Mouse (Mus musculus): ENCODE measurements at regions not wholly inside any gene's neighbourhood (a gene's known extent, or its start where the extent isn't known, plus 50 kb on each side); places are given as distances from the start of the nearest gene placed in this dataset.

DNA sequence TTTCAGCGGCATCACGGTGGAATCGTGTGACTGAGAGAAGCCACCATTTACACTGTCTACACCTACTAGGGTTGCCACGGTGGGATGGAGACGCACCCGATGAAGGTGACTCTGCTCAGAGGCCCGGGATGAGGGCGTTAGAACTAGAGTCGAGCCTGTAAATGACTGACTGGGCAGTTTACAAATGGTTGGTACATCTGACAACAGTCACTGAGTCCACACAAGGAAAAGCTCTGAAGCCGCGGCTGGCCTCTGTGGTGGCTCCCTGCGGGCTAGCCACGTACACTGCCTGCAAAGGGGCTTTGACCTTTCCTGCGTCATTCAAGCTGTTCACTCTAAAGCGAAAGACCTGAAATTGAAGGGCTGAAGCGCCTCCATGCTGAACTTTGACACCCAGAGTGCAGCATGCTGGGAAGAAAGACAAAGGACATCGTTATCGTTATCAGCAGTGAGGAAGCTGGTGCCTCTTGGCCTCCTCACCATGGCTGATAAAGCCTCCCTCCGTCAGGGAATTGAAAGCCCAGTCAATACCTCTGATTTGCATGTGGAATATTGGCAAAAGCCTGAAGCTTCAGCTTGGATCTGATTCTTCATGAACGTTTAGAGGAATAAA, 462.1 kb upstream of the Arglu1 start:
- no peak for DNase-seq (ENCODE audit: low read depth in 2 of 2, low spot score in 2 of 2)

- DNase-seq (ENCODE audit: low read depth in 2 of 2, low spot score in 2 of 2) = no peak
Observed at GRCm38 (mm10) chr8:9144362-9144761, 454.0 kb upstream of the Arglu1 start.

- DNase-seq (ENCODE audit: low read depth in 2 of 2, low spot score in 2 of 2) = no peak
Observed at GRCm38 (mm10) chr8:9139781-9140180, 449.5 kb upstream of the Arglu1 start.

DNA sequence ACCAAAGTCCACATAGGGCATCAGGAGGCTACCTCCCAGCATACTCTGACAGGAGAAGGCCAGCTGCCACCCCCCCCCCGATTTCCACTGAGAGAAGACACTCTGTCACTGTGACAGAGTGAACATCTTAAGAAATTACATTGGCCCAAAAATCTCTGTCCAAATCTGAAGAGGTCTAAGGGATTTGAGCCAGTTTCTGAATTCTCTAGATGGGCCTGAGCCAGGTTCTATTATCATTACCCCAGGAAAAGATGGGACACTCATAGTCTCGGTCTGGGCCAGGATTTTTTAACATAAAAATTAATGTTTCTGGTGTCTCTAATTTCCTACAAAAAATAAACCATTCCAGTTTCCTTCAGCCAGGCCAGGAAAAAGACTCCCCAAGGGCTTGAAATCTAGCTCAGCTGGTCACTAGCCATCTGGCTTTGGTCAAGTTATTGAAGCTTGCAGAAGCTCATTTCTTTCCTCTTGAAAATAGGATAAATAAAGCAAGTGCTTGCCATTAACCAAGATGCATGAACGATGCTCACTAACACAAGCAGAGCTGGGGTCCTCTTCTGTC, 448.8 kb upstream of the Arglu1 start:
- DNase-seq (ENCODE audit: low read depth in 2 of 2, low spot score in 2 of 2) = no peak

- DNase-seq (ENCODE audit: low read depth in 2 of 2, low spot score in 2 of 2) = no peak
Observed at GRCm38 (mm10) chr8:9133758-9134157, 443.4 kb upstream of the Arglu1 start.

DNA sequence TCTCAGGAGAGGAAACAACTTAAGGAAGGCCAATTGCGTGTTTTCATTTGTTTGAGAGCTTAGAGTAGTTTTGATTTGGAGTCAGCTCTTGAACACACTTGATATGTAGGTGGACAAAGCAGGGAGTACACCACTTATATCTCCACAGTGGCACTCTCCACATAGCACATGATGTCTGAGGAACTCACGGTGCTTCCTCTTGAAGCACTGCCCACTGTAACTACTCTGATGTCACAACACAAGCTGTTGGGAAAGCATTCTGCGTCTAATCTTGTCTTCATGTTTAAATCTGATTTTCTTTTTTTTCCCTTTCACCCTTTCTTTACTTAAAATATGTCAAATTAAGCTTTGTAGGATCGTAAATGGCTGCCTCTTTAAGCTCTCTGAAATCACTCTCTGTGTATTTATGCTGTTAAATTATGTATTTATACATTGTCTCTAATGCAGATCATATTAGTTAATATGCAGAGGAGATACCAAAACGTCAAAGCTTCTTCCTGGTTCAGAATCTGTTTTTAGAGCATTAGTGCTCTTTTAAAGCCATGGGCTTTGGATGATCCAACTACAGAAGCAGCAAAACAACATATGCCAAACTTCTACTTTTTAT, 442.4 kb upstream of the Arglu1 start:
- no peak for DNase-seq (ENCODE audit: low read depth in 2 of 2, low spot score in 2 of 2)

DNA sequence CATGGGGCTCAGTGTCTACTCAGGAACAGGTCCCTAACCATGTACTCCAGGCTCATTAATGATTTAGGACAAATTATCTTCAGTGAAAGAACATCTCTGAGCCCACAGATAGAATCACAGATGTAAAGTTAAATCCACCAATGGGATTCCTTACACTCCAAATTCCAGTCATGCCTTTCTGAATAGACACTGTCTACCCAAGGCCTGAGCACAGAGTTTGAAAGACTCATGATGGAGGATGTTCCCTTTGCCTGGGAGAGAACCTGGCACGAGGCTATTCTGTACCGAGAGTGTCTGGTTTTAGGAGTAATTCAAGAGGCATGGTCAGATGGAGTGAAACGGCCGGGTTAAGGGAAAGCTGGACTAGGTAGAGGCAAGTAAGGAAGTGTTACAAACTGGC, 440.9 kb upstream of the Arglu1 start:
- no peak for DNase-seq (ENCODE audit: low read depth in 2 of 2, low spot score in 2 of 2)

GRCm38 (mm10) chr8:9124503-9124902, 434.2 kb upstream of the Arglu1 start:
- DNase-seq (ENCODE audit: low read depth in 2 of 2, low spot score in 2 of 2) = no peak

- no peak for DNase-seq (ENCODE audit: low read depth in 2 of 2, low spot score in 2 of 2)
Observed at GRCm38 (mm10) chr8:9117809-9118737, 427.8 kb upstream of the Arglu1 start.

DNA sequence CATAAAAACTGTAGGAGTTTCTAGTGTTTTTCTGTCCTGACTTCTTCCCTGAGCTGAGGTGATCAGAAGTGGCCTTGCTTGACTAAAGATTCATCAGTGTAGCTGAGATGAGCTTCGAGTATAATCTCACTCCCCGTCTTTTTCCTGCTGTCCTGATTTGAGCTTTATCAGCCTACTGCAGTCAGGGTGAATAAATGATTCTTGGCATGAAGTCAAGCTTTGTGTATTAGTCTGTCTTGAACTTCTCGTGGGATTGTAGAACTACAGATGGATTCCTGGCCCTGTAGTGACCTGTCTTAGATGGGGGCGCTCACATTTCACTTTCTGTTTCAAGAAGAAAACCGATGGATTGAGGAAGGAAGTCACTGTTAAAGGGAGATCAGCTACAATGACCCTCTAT, 405.7 kb upstream of the Arglu1 start:
- no peak for DNase-seq (ENCODE audit: low read depth in 2 of 2, low spot score in 2 of 2)

GRCm38 (mm10) chr8:9094002-9094401, 403.7 kb upstream of the Arglu1 start:
- DNase-seq (ENCODE audit: low read depth in 2 of 2, low spot score in 2 of 2) = no peak

GRCm38 (mm10) chr8:9093356-9093755, 403.0 kb upstream of the Arglu1 start:
- DNase-seq (ENCODE audit: low read depth in 2 of 2, low spot score in 2 of 2) = no peak

DNA sequence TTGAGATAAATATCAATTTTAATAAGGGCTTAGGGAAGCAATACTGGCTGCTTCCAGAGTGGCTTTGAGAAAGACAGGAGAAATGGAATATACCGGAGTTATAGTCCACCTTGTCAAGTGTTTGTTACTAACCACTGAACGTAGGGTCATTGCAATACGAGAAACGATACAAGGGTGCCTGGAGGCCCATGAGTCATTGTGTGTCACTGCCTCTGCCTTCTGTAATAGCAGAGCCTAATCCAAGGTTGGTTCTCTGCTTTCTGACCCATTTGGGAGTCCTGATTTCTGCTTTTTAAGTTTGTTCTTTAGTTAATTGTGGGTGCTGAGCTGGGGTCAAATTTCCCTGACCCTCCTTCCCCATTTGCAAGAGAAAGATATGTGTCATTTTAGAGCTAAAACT, 382.4 kb upstream of the Arglu1 start:
- no peak for DNase-seq (ENCODE audit: low read depth in 2 of 2, low spot score in 2 of 2)

DNA sequence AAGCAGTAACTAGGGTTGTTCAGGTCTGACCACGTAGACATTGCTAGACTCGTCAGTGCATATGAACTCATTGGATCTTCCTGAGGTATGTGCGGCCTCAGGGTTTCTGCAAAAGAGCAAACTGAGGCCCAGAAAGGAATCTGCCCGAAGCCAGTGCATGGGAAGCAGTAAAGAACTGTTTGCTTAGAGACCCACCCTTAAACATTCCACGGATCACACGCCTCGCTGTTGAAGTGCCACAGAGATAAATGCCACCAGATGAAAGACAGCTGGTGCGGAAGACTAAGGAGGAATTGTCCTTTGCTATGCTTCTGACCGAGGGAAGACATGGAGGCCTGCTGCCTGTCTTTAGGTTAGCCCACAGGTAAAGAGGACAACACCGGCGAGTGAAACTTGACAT, 382.0 kb upstream of the Arglu1 start:
- DNase-seq (ENCODE audit: low read depth in 2 of 2, low spot score in 2 of 2) = no peak

DNA sequence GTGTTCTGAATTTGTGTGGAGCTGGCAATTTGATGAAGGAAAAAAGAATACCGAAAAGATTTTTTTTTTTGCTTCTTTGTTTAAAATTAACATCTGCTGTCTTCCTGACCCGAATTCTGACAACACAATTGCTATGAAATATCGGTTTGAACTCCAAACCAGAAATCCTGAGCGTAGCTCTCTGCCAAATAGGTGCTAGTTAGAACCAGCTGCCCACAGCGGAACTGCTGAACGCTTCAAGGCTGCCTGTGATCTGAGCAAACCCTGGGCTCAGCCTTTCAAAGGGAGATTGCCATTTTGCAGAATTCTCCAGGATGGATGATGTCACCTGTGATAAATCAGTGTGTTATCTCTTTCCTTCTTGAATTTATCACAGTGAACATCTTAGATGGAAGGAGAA, 380.6 kb upstream of the Arglu1 start:
- DNase-seq (ENCODE audit: low read depth in 2 of 2, low spot score in 2 of 2) = no peak

DNA sequence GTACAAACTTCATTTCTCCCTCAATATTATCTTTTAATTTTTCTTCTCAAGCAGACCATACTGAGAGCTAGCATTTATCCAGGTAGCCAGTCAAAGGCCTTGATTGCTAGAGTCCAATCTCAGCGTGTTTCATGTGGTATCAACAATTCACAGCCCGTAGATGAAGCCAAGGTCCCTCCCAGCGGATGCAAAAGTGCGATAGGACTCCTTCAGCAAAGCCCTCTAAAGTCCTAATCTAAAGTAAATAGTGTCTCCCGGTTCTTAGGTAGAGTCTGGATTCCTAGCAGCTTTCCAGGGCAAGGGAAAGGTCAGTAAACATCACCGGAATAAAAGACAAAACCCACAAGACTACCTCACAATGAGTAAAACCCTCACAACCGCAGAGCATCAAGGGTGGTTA, 379.5 kb upstream of the Arglu1 start:
- no peak for DNase-seq (ENCODE audit: low read depth in 2 of 2, low spot score in 2 of 2)

GRCm38 (mm10) chr8:9067731-9068130, 377.4 kb upstream of the Arglu1 start:
- no peak for DNase-seq (ENCODE audit: low read depth in 2 of 2, low spot score in 2 of 2)

DNA sequence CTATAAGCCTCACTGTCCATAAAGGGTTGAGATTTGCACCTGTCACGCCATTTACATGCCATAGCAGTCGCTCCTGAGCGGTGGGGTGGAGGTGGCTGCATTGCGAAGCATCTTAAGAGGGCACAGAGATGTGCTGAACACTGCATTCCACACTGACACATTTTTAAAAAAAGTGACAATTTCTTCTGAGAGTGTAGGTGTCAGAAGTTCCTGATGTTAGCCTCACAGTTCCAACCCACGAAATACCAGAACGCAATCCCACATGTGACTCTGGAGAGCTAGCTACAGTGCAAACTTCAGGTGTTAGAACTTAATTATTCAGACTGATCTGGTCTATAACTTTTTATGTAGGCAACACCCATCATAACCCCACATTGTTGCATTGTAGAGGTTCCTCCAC, 369.8 kb upstream of the Arglu1 start:
- DNase-seq (ENCODE audit: low read depth in 2 of 2, low spot score in 2 of 2) = no peak

DNA sequence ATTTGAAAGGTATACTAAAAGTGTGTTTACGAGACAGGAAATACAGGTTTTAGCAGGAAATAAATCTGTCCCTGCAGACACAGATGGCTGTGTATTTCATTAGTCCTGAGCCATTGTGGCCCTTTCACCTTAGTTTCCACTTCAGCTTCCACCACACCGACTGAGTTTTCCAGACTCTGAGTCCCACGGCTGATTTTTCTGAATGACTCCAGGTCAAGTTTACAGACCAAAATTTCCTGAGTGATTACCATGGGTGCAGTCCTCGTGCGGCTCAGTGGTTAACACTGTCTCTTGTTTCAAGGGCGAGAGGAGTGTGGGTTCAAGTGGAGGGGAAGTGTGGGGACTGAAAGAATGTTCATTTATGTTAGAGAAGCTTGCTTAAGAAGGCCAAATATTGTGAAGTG, 365.1 kb upstream of the Arglu1 start:
- DNase-seq (ENCODE audit: low read depth in 2 of 2, low spot score in 2 of 2) = no peak

DNA sequence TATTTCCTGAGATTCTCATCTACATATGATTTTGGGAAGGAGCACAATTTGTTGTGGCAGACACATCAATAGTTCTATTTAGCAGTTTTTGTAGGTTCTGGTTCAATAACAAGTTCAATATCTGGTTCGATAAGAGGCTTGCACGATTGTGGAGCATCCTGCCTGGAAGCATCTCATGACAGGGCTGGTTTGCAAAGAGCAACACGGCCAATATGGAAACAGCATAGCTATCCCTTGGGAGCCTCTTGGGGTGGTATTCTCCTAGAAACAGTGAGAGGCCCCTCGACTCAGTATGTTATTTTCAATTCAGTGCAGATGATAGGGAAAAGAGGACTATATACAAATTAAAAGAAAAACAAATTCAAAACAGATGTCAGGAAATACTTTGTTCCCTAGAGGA, 364.5 kb upstream of the Arglu1 start:
- DNase-seq (ENCODE audit: low read depth in 2 of 2, low spot score in 2 of 2) = no peak

- DNase-seq (ENCODE audit: low read depth in 2 of 2, low spot score in 2 of 2) = no peak
Observed at GRCm38 (mm10) chr8:9051699-9052098, 361.4 kb upstream of the Arglu1 start.

All from CD8-positive naive resting alpha-beta T cell, adult 2 months (primary cell).